14 mouse cellular contexts compared by ENCODE assay signal in genomic region chr12:71274519-71275237, GRCm38 (mm10). TPM values are rescaled to one million over a fixed set of nuclear protein-coding genes. Genes with fewer than 3 reads are reported as not detected.
DNase-seq lines count a peak whose midpoint lies in the region; ATAC-seq and TF ChIP-seq lines count a peak whose summit lies in the region.
"Had no signal": no experiment of that assay in that cellular context is flagged by ENCODE, and none has a peak within 500 bp of the region (broad histone marks: within the 10 kb centered on the region; RNA-seq: fewer than 3 reads in every experiment).

No protein-coding gene starts in this region.

- no peak overlapping the region for H3K9ac ChIP-seq in heart, postnatal 0 days (replicated peaks; ENCODE audit: low read depth, low read length)
- no peak overlapping the region for H3K9ac ChIP-seq in heart, embryonic 11.5 days (ENCODE audit: low read depth, low read length)
- no peak overlapping the region for H3K9ac ChIP-seq in midbrain, postnatal 0 days (replicated peaks; ENCODE audit: low read length, poor library complexity, severe bottlenecking)
- H3K9ac ChIP-seq: hindbrain, embryonic 15.5 days; limb, embryonic 13.5 days had no signal

- no peak for DNase-seq in heart, postnatal 0 days (ENCODE audit: low spot score)
- no peak for DNase-seq in midbrain, postnatal 0 days (ENCODE audit: low spot score)
- DNase-seq in midbrain, embryonic 10.5 days (ENCODE audit: low spot score) = no peak
- DNase-seq in brain, adult 2 months (ENCODE audit: low read depth, low spot score) = peak; percentile 26
- DNase-seq in thymus, postnatal 25 days = peak; percentile 49
- DNase-seq in liver = no peak
- DNase-seq: embryo, embryonic 11 days; retina, postnatal 1 day had no signal

- no peak overlapping the region for H3K27ac ChIP-seq in heart, postnatal 0 days (ENCODE audit: low read depth)
- H3K27ac ChIP-seq in heart, embryonic 11.5 days (ENCODE audit: low read depth, low read length) = no peak overlapping the region
- H3K27ac ChIP-seq in midbrain, postnatal 0 days (ENCODE audit: low read depth, low read length) = no peak overlapping the region
- no peak overlapping the region for H3K27ac ChIP-seq in midbrain, embryonic 10.5 days (replicated peaks)
- H3K27ac ChIP-seq: hindbrain, embryonic 15.5 days; limb, embryonic 13.5 days; macrophage had no signal

- no peaks in the 10 kb centered on the region for H3K36me3 ChIP-seq in heart, postnatal 0 days (replicated peaks; ENCODE audit: control insufficient read depth, insufficient read depth, low read length)
- H3K36me3 ChIP-seq in heart, embryonic 11.5 days (ENCODE audit: control insufficient read depth, insufficient read depth, low read length) = no peaks in the 10 kb centered on the region
- no peaks in the 10 kb centered on the region for H3K36me3 ChIP-seq in midbrain, postnatal 0 days (ENCODE audit: insufficient read depth, low read length)
- no peaks in the 10 kb centered on the region for H3K36me3 ChIP-seq in midbrain, embryonic 10.5 days
- H3K36me3 ChIP-seq: hindbrain, embryonic 15.5 days; limb, embryonic 13.5 days had no signal

- H3K27me3 ChIP-seq in heart, postnatal 0 days (ENCODE audit: control insufficient read depth, insufficient read depth, low read length) = no peaks in the 10 kb centered on the region
- H3K27me3 ChIP-seq in heart, embryonic 11.5 days (ENCODE audit: control insufficient read depth, insufficient read depth, low read length) = no peaks in the 10 kb centered on the region
- H3K27me3 ChIP-seq in midbrain, postnatal 0 days (ENCODE audit: insufficient read depth, low read length) = no peaks in the 10 kb centered on the region
- H3K27me3 ChIP-seq in midbrain, embryonic 10.5 days (ENCODE audit: low read depth, poor library complexity, severe bottlenecking) = no peaks in the 10 kb centered on the region
- H3K27me3 ChIP-seq: hindbrain, embryonic 15.5 days; limb, embryonic 13.5 days had no signal

- H3K4me3 ChIP-seq in heart, postnatal 0 days (ENCODE audit: low read depth, low read length) = no peak overlapping the region
- H3K4me3 ChIP-seq in heart, embryonic 11.5 days (ENCODE audit: low read depth, low read length) = no peak overlapping the region
- no peak overlapping the region for H3K4me3 ChIP-seq in midbrain, postnatal 0 days (ENCODE audit: low read depth, low read length)
- H3K4me3 ChIP-seq in midbrain, embryonic 10.5 days = no peak overlapping the region
- H3K4me3 ChIP-seq: hindbrain, embryonic 15.5 days; limb, embryonic 13.5 days had no signal

- WGBS in heart, postnatal 0 days = 96% methylated on average over 5 of the region's 5 CpGs
- 88% methylated on average over 5 of the region's 5 CpGs for WGBS in heart, embryonic 11.5 days (ENCODE audit: insufficient replicate concordance)
- 96% methylated on average over 5 of the region's 5 CpGs for WGBS in midbrain, postnatal 0 days
- WGBS in midbrain, embryonic 10.5 days = 93% methylated on average over 5 of the region's 5 CpGs

- TF ChIP-seq EP300 in heart, postnatal 0 days (IDR thresholded peaks at IDR 0.05; ENCODE audit: low read depth) = no peak

- TF ChIP-seq CTCF in heart, postnatal 0 days (IDR thresholded peaks at IDR 0.05; ENCODE audit: low read depth) = peak; percentile 4; the same call in 1 of the 2 replicates
- TF ChIP-seq CTCF in midbrain, postnatal 0 days (IDR thresholded peaks at IDR 0.05) = peak; percentile 50

- H3K4me1 ChIP-seq in heart, postnatal 0 days (ENCODE audit: control insufficient read depth, insufficient read depth) = 0 out of 2 replicates have a peak, but pooled peaks cover 4% of the 10 kb centered on the region
- H3K4me1 ChIP-seq in heart, embryonic 11.5 days (ENCODE audit: control insufficient read depth, insufficient read depth, low read length) = peaks cover 11% of the 10 kb centered on the region
- H3K4me1 ChIP-seq in midbrain, postnatal 0 days (ENCODE audit: insufficient read depth, low read length) = no peaks in the 10 kb centered on the region; the same call in 1 of the 2 replicates
- H3K4me1 ChIP-seq in midbrain, embryonic 10.5 days = no peaks in the 10 kb centered on the region

- no peaks in the 10 kb centered on the region for H3K9me3 ChIP-seq in heart, postnatal 0 days (replicated peaks; ENCODE audit: control insufficient read depth, low read length)
- H3K9me3 ChIP-seq in heart, embryonic 11.5 days (replicated peaks; ENCODE audit: control insufficient read depth, low read length) = no peaks in the 10 kb centered on the region
- no peaks in the 10 kb centered on the region for H3K9me3 ChIP-seq in midbrain, postnatal 0 days (ENCODE audit: low read length)
- H3K9me3 ChIP-seq in midbrain, embryonic 10.5 days (replicated peaks) = no peaks in the 10 kb centered on the region; the same call in 1 of the 2 replicates
- H3K9me3 ChIP-seq: hindbrain, embryonic 15.5 days had no signal

- ATAC-seq in heart, postnatal 0 days (ENCODE audit: insufficient read depth, low read depth) = no peak
- ATAC-seq in heart, embryonic 11.5 days (replicated peaks; ENCODE audit: insufficient number of reproducible peaks, low FRiP score, low TSS enrichment) = no peak
- no peak for ATAC-seq in midbrain, postnatal 0 days (ENCODE audit: low FRiP score)
- no peak for ATAC-seq in erythroid progenitor cell, adult 5-6 weeks (replicated peaks; ENCODE audit: low FRiP score, poor library complexity, severe bottlenecking)
- ATAC-seq: forebrain, embryonic 14.5 days had no signal

- no peak overlapping the region for H3K4me2 ChIP-seq in heart, postnatal 0 days (ENCODE audit: low read depth, low read length)
- H3K4me2 ChIP-seq in heart, embryonic 11.5 days = no peak overlapping the region
- no peak overlapping the region for H3K4me2 ChIP-seq in midbrain, postnatal 0 days (ENCODE audit: low read depth, low read length, poor library complexity, severe bottlenecking)
- H3K4me2 ChIP-seq: hindbrain, embryonic 15.5 days; limb, embryonic 13.5 days had no signal

RNA-seq across cellular contexts. Expression of gene Dact1, which starts 35.0 kb away (rescaled TPM):
- total RNA-seq in heart, postnatal 0 days (2014; rRNA removed; ENCODE audit: low replicate concordance) = 17.8 and 18.0 TPM in 2 replicates
- polyA plus RNA-seq in heart, postnatal 0 days (2015; fragmentation: Nextera tagmentation; extraction: Ambion mirVana) = 3.9 and 4.7 TPM in 2 replicates
- 10.7 and 11.1 TPM in 2 replicates for polyA plus RNA-seq in heart, embryonic 11.5 days (2014; fragmentation: Nextera tagmentation; extraction: Ambion mirVana)
- 63.8 and 64.9 TPM in 2 replicates for total RNA-seq in midbrain, postnatal 0 days (2014; rRNA removed)
- polyA plus RNA-seq in midbrain, postnatal 0 days (2015; fragmentation: Nextera tagmentation; extraction: Ambion mirVana) = 14.2 and 16.4 TPM in 2 replicates
- 7.2 and 9.0 TPM in 2 replicates for polyA plus RNA-seq in midbrain, embryonic 10.5 days (2016; fragmentation: Nextera tagmentation; extraction: Ambion mirVana)
- total RNA-seq in erythroid progenitor cell, adult 5-6 weeks (2015; ENCODE audit: low replicate concordance) = 1.3 TPM in 1 of 2 replicates, not detected in the other
- total RNA-seq in erythroid progenitor cell, adult 5-6 weeks (2017; ENCODE audit: low replicate concordance) = 0.90 TPM in 1 of 2 replicates, not detected in the other
- polyA plus RNA-seq: macrophage had no signal

Comparison
In these comparisons a context has a peak if more than half of its experiments do, and no peak if none do; other contexts are left out.
1. DNase-seq: peak in brain, adult 2 months (single experiment) and thymus, postnatal 25 days (single experiment); none in heart, postnatal 0 days (single experiment), midbrain, postnatal 0 days (single experiment), midbrain, embryonic 10.5 days (single experiment) and liver (single experiment).